Mouse (Mus musculus) retina, adult 2 months (tissue): ENCODE data around the gene Mtrr.
"Not testable (repeated sequence)": the region's sequence is repeated elsewhere in the genome, so short reads cannot be mapped to it uniquely, and the experiment has no call there.

Experiments used
- DNase-seq: peaks from one replicate; pipeline ENCODE4 v3.0.0-alpha.2; 2012; ENCODE audit warnings: low read depth, low spot score

The Mtrr gene

DNA sequence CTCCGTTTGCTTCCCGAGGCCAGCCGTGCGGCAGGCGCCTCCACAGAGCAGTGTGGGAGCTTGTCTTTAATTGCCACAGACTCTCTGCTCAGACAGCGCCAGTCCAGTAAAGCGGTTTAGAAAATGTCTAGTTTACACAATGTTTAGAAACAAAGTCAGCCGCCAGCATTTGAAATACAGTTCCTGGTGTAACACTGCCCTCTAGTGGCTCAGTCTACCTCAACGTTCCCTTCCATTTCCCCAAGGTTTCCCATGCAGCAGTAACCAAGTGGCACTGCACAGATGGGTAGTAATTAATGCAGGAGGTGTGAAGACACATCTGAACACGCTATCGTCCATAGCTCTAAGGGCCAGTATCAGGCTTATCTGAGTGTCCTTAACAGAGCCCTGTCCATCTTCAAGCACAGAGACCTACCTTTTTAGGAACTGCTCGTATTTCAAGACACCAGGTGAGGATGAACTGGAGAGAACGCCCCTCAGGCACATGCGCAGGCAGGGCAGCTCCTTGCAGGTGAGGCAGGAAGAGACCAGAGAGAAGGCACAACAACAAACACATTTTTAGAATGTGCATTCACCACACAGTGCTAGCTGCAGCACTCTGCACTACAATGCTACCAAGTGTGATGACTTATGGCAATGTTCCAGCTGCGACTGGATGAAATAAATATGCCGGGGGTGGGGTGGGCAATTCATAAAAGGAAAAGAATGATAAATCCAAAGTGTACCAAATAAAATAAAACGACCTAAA lies 12.2 kb downstream of the Mtrr start:
- DNase-seq, result no peak

DNA sequence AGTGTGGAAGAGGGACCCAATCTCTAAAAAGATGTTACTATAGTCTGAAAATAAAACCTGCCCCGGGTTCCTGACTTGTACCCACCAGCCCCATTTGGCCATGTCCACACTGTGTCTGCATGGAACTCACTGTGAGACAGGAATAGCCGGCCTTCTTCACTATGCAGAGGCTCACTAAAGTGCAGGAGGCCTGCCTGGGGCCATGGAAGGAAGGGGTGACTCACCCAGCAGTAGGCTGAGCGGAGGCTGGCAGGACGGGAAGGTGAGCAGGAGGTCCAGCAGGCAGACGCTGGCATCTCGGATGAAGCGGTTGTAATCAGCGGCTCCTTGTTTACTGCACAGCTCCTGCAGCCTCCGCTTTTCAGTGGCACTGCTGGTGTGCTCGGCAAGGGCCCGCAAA lies 13.4 kb downstream of the Mtrr start:
- DNase-seq, result no peak

DNA sequence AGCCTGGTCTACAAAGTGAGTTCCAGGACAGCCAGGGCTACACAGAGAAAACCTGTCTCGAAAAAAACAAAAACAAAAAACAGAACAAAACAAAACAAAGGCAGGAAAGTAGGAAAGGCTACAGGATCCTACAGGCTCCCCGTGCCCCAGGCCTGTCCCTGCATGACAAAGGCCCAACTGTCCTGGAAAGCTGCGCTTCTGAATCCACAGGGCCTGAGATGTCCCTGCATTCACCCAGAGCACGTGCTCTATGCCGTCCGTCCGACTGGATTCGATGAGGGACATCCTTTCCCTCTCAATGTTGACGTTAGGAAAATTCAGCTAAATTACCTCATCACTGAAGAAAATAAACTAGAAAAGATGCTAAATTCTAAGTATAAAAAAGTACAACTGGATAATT lies 13.8 kb downstream of the Mtrr start:
- no peak for DNase-seq

DNA sequence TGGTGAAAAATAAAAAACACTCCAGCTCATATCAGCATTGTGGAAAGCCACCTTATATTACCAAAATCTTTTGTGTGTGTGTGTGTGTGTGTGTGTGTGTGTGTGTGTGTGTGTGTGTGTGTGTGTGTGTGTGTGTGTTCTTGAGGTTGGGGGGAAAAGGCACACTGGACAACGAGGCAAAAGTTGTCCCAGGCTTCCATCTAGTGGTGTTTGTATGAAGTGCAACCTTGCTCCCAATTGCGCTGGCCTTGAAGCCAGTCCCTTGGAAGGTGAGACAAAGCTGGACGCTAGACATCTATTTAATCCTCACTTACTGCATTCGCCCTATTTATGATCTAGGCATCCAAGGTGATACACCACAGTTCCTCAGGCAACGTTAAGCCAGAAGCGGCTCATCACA lies 28.6 kb downstream of the Mtrr start:
- DNase-seq, result not testable (repeated sequence)
